Mouse (Mus musculus) lung, embryonic 15.5 days (tissue): ENCODE results near the gene Adam22. TPM values are rescaled to one million over a fixed set of nuclear protein-coding genes. Genes with fewer than 3 reads are reported as not detected.

ENCODE experiments used
- ATAC-seq: fragments of 200-750 bp; cut with Nextera tagmentation; 2 replicates; pipeline ENCODE4 v1.8.0; 2017; ENCODE audit warnings: moderate number of reproducible peaks, borderline replicate concordance; ENCODE audit not compliant: low FRiP score, low TSS enrichment; ENCODE audit errors: extremely low read depth
- H3K27ac ChIP-seq: fragments of 300-500 bp; sonication (generic); 2 replicates; pipeline ENCODE4 v1.5.1; 2015; ENCODE audit warnings: moderate library complexity, mild to moderate bottlenecking, inconsistent platforms
- H3K27me3 ChIP-seq: fragments of 300-500 bp; sonication (generic); 2 replicates; pipeline ENCODE4 v1.6.1; 2015; ENCODE audit warnings: inconsistent platforms
- H3K36me3 ChIP-seq: fragments of 300-500 bp; sonication (generic); 2 replicates; pipeline ENCODE4 v1.6.1; 2015; ENCODE audit warnings: inconsistent platforms
- H3K4me1 ChIP-seq: fragments of 300-500 bp; sonication (generic); 2 replicates; pipeline ENCODE4 v1.6.1; 2015; ENCODE audit warnings: inconsistent platforms
- H3K4me2 ChIP-seq: fragments of 300-500 bp; sonication (generic); 2 replicates; pipeline ENCODE4 v1.6.1; 2015; ENCODE audit warnings: inconsistent platforms, mild to moderate bottlenecking, moderate library complexity
- H3K4me3 ChIP-seq: fragments of 300-500 bp; sonication (generic); 2 replicates; pipeline ENCODE4 v1.5.1; 2015; ENCODE audit warnings: mild to moderate bottlenecking, inconsistent platforms
- H3K9ac ChIP-seq: fragments of 300-500 bp; sonication (generic); 2 replicates; pipeline ENCODE4 v1.6.1; 2015; ENCODE audit warnings: inconsistent platforms
- H3K9me3 ChIP-seq: fragments of 300-500 bp; sonication (generic); 2 replicates; pipeline ENCODE4 v1.6.1; 2016; ENCODE audit warnings: inconsistent platforms
- WGBS: fragments of 180-500 bp; shearing (Covaris S2); methylation state at CpG from one replicate; pipeline ENCODE4 v1.1.7; 2015; 5-methylcytosine and 5-hydroxymethylcytosine counted together
- polyA plus RNA-seq: library from polyadenylated mRNA; unstranded; fragments of >200 nt; fragmentation: Nextera tagmentation; extraction: Ambion mirVana; gene quantifications from 2 replicates; pipeline ENCODE4 v1.2.1, GENCODE M21; 2015

The Adam22 gene
- polyA plus RNA-seq, 1 experiment from 2014 or later = 3.5 TPM

DNA sequence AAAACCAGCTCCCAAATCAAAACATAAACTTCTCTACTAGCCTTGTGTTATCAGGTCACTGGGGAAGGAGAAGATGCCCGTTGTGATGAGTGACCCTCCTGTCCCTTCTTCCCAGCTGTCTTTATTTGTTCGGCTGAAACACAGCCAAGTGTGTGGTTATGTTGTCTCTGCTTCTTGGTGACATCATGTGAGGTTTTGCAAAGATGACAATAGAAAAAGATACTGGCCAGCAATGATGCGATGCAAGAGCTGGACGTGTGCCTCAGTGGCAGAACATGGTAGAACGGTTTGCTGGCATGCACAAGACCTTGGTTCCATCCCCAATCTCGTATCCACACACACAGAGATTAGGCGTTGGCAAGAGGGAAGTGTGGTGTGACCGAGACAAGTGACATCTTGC lies 236.0 kb downstream of the Adam22 start:
- Histone ChIP-seq H3K9me3 (no peaks in the 10 kb centered on the region), H3K4me2 (no peak overlapping the region), H3K4me1 (no peaks in the 10 kb centered on the region), H3K4me3 (no peak overlapping the region), H3K9ac (no peak overlapping the region), H3K27me3 (no peaks in the 10 kb centered on the region), H3K36me3 (no peaks in the 10 kb centered on the region), H3K27ac (no peak overlapping the region)
- WGBS = 72% methylated on average over 8 of the region's 8 CpGs
- no peak for ATAC-seq

GRCm38 (mm10) chr5:8129750-8130149 lies 238.2 kb downstream of the Adam22 start:
- Histone ChIP-seq H3K4me3 (no peak overlapping the region), H3K36me3 (no peaks in the 10 kb centered on the region), H3K9me3 (no peaks in the 10 kb centered on the region), H3K9ac (no peak overlapping the region), H3K4me1 (no peaks in the 10 kb centered on the region), H3K4me2 (no peak overlapping the region), H3K27me3 (no peaks in the 10 kb centered on the region), H3K27ac (no peak overlapping the region)
- 75% methylated on average over 2 of the region's 2 CpGs for WGBS
- no peak for ATAC-seq

GRCm38 (mm10) chr5:8120926-8121325 lies 247.0 kb downstream of the Adam22 start:
- H3K36me3 ChIP-seq = no peaks in the 10 kb centered on the region
- WGBS = 80% methylated on average over 3 of the region's 3 CpGs
- H3K27me3 ChIP-seq = no peaks in the 10 kb centered on the region
- H3K4me1 ChIP-seq = no peaks in the 10 kb centered on the region
- H3K4me2 ChIP-seq = no peak overlapping the region
- H3K4me3 ChIP-seq = no peak overlapping the region
- no peak overlapping the region for H3K27ac ChIP-seq
- ATAC-seq = no peak
- H3K9me3 ChIP-seq = no peaks in the 10 kb centered on the region
- H3K9ac ChIP-seq = no peak overlapping the region

- Histone ChIP-seq H3K27me3 (no peaks in the 10 kb centered on the region), H3K27ac (no peak overlapping the region), H3K4me1 (no peaks in the 10 kb centered on the region), H3K9me3 (no peaks in the 10 kb centered on the region), H3K9ac (no peak overlapping the region), H3K36me3 (no peaks in the 10 kb centered on the region), H3K4me2 (no peak overlapping the region), H3K4me3 (no peak overlapping the region)
- no peak for ATAC-seq
- 76% methylated on average over 2 of the region's 2 CpGs for WGBS
Observed at GRCm38 (mm10) chr5:8120087-8120486, 247.9 kb downstream of the Adam22 start.

DNA sequence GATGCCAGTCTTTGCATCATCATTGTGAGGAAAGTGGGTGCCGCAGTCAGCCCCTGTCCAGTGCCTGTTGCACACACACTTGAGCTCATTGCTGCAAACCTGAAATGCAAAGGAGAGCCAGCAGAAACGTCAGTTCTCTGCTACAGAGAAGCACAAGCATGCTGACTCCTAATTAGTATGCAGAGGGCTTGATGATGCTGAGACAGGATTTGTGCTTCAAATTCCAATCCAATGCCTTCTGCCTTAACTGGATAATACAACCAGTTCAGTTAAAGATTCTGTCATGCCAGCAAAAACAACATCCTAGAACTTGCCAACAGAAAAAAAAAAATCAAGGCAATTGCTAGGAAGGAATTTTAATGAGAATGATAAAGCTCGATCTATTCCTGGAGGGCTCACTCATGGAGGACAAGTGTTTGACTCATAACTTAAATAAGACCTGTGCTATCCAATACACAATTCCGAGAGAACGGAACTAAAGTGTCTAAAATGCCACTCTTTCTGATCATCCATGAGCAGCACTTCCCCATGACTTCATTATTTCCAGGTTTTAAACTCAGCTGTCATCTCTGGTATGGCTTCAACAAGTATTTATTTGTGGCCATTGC lies 251.3 kb downstream of the Adam22 start:
- Histone ChIP-seq H3K27me3 (no peaks in the 10 kb centered on the region), H3K4me3 (no peak overlapping the region), H3K9ac (no peak overlapping the region), H3K27ac (no peak overlapping the region), H3K4me2 (no peak overlapping the region), H3K36me3 (no peaks in the 10 kb centered on the region), H3K9me3 (no peaks in the 10 kb centered on the region), H3K4me1 (no peaks in the 10 kb centered on the region)
- ATAC-seq = no peak
- WGBS = 67% methylated on average over 5 of the region's 5 CpGs

DNA sequence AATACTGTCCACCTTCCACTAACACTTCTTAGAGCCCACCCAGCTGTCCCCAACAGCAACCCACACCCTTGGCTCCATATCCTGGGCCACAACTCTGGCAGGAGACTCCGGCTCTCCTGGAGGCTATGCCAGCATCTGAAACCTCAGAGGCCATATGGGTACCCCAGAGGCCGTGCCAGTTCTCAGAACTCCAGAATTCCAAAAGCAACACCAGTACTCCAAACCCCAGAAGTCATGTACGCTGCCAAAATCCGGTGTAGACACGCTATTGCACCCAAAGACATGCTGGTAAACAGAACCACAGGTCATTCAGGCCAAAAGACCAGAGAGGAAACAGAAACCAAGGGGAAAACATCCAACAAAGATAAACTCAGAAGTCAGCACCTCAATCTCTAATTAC lies 255.7 kb downstream of the Adam22 start:
- Histone ChIP-seq H3K9ac (no peak overlapping the region), H3K4me2 (no peak overlapping the region), H3K9me3 (no peaks in the 10 kb centered on the region), H3K4me1 (no peaks in the 10 kb centered on the region), H3K27me3 (no peaks in the 10 kb centered on the region), H3K4me3 (no peak overlapping the region), H3K36me3 (no peaks in the 10 kb centered on the region), H3K27ac (no peak overlapping the region)
- 84% methylated on average over 5 of the region's 5 CpGs for WGBS
- ATAC-seq = no peak

DNA sequence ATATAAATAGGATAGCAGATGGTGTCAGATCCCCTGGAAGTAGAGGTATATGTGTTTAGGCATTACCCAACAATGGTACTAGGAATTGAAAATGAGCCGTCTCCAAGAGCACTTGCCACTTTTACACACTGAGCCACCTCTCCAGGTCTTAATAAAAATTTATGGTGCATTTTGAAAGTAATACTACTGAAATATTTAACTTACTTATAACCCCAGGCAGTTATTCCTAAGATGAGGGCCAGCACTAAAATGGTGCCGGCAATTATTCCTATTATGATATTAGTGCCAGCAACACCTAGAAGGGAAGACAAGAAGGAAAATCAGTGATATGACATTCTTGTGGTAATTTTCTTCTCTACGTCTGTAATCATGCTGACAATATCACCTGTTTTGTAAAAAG lies 256.3 kb downstream of the Adam22 start:
- Histone ChIP-seq H3K27me3 (no peaks in the 10 kb centered on the region), H3K4me2 (no peak overlapping the region), H3K4me3 (no peak overlapping the region), H3K9ac (no peak overlapping the region), H3K27ac (no peak overlapping the region), H3K9me3 (no peaks in the 10 kb centered on the region), H3K36me3 (no peaks in the 10 kb centered on the region), H3K4me1 (no peaks in the 10 kb centered on the region)
- WGBS = 83% methylated on average over 3 of the region's 3 CpGs
- no peak for ATAC-seq

GRCm38 (mm10) chr5:8095689-8096088 lies 272.3 kb downstream of the Adam22 start:
- WGBS = 75% methylated on average over 1 of the region's 1 CpGs
- Histone ChIP-seq H3K4me3 (no peak overlapping the region), H3K27ac (no peak overlapping the region), H3K4me1 (no peaks in the 10 kb centered on the region), H3K4me2 (no peak overlapping the region), H3K36me3 (no peaks in the 10 kb centered on the region), H3K9me3 (no peaks in the 10 kb centered on the region), H3K27me3 (no peaks in the 10 kb centered on the region), H3K9ac (no peak overlapping the region)
- no peak for ATAC-seq

DNA sequence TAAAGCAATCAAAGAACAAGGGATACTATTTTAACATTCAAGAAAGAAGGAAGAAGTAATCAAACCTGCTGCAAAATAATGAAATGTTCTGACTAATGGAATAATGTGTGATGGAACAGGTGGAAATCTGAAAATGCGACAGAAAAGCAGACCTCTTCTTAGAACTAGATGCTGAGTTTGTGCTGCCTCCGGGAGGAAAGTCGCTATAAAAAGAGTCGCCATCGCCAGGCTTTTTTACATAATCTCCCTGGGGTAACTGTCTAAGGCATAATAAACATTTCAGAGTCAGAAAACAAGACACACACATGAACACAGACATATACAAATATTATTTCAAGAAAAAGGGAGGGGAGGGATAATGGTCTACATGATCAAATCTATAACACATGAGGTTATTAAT lies 273.0 kb downstream of the Adam22 start:
- H3K27ac ChIP-seq = no peak overlapping the region
- no peak overlapping the region for H3K4me2 ChIP-seq
- 82% methylated on average over 5 of the region's 5 CpGs for WGBS
- no peaks in the 10 kb centered on the region for H3K4me1 ChIP-seq
- H3K36me3 ChIP-seq = no peaks in the 10 kb centered on the region
- no peaks in the 10 kb centered on the region for H3K9me3 ChIP-seq
- no peak overlapping the region for H3K4me3 ChIP-seq
- ATAC-seq = no peak
- no peaks in the 10 kb centered on the region for H3K27me3 ChIP-seq
- no peak overlapping the region for H3K9ac ChIP-seq

DNA sequence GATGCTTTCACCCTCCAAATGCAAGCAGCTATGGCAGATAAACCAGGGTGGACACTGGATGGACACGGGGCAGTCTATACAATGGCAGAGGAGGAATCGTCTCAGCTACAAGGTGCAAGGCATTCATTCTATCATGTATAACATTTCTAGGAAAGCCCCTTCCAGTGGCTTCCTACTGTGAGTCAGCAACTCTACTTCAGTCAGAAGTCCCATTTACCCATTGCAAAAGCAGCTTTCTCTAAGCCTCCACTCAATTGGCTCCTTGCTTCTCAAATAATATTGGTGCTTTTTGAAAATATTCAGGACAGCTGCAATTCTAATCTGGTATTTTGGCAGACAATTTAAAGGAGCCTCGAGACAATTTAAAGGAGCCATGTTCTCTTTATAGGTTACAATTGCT lies 279.8 kb downstream of the Adam22 start:
- Histone ChIP-seq H3K9me3 (no peaks in the 10 kb centered on the region), H3K4me3 (no peak overlapping the region), H3K27me3 (no peaks in the 10 kb centered on the region), H3K4me2 (no peak overlapping the region), H3K9ac (no peak overlapping the region), H3K27ac (no peak overlapping the region), H3K4me1 (no peaks in the 10 kb centered on the region), H3K36me3 (no peaks in the 10 kb centered on the region)
- 78% methylated on average over 3 of the region's 3 CpGs for WGBS
- ATAC-seq = no peak

- Histone ChIP-seq H3K4me1 (no peaks in the 10 kb centered on the region), H3K36me3 (no peaks in the 10 kb centered on the region), H3K4me3 (no peak overlapping the region), H3K27ac (no peak overlapping the region), H3K27me3 (no peaks in the 10 kb centered on the region), H3K9ac (no peak overlapping the region), H3K9me3 (no peaks in the 10 kb centered on the region), H3K4me2 (no peak overlapping the region)
- ATAC-seq = no peak
- WGBS = 86% methylated on average over 3 of the region's 3 CpGs
Observed at GRCm38 (mm10) chr5:8085661-8086060, 282.3 kb downstream of the Adam22 start.

DNA sequence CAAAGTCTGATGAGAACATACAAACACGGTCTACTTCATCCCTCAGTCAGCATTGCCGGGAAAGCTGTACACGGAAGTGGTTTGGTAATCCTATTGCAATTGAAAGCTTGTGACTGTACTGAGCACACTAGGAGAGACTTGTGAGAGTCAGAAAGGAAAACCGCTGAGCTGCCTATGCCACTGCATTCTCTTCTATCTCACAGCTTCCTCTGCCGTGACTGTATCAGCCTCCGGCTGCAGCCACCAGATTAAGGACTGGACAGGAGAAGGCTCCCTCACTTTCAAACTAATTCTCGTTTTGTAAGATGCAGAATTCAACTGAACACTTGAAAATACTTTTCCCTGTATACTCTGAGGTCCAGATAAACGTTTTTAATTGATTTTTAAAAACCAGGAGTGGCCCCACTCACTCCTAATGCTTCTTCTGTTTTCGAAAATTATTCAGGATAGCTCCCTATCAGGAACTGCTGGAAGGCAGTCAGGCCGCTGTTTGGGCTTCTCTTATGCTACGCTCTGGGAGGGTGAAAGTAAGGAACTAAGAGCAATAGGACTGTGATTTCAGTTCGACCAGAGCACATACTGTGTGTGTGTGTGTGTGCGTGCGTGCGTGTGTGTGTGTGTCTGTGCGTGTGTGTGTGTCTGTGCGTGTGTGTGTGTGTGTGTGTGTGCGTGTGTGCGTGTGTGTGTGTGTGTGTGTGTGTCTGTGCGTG lies 285.0 kb downstream of the Adam22 start:
- ATAC-seq = no peak
- H3K4me2 ChIP-seq = no peak overlapping the region
- H3K36me3 ChIP-seq = no peaks in the 10 kb centered on the region
- WGBS = 66% methylated on average over 20 of the region's 20 CpGs
- H3K9me3 ChIP-seq = no peaks in the 10 kb centered on the region
- H3K4me1 ChIP-seq = no peaks in the 10 kb centered on the region
- H3K27me3 ChIP-seq = no peaks in the 10 kb centered on the region
- no peak overlapping the region for H3K27ac ChIP-seq
- H3K4me3 ChIP-seq = no peak overlapping the region
- H3K9ac ChIP-seq = no peak overlapping the region
